Mouse (Mus musculus): Measurements from ENCODE around the gene Vav1.
"Not testable (repeated sequence)": the region's sequence is repeated elsewhere in the genome, so short reads cannot be mapped to it uniquely, and the experiment has no call there.

Vav1 gene

DNA sequence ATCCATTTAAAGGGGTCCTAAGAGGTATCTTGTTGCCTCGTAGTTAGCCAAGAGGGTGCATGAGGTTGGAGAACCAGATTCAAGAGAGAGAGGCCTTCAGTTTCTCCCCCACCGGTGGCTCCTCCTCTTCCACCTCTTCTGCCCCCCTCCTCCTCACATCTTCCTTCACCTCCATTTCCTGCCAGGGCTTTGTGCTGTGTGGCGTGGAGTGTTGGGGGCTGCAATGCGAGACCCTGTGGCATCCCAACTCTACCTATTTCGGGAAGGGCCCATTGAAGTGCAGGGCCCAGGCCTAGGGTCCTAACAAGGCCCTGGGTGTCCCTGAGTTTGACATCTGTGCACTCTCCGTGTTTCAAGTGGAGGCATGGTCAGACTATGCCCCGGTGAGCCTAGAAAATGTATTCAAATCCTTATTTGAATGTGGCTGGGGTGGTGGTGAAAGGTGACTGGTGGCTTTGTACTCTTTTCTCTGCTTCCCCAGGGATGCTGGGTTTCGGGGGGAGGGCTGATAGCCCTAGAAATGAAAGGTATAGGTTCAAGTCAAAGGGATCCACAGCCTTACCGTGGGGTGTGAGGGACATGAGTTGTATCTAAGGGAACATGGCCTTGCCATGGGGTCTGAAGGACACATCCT, 808 bp downstream of the Vav1 start:
- no peak for DNase-seq (ENCODE audit: low spot score in 2 of 2)

GRCm38 (mm10) chr17:57280411-57280810, 1.5 kb downstream of the Vav1 start:
- no peak for DNase-seq (ENCODE audit: low spot score in 2 of 2)

- no peak for DNase-seq (ENCODE audit: low spot score in 2 of 2)
Observed at GRCm38 (mm10) chr17:57283906-57284305, 5.0 kb downstream of the Vav1 start.

DNA sequence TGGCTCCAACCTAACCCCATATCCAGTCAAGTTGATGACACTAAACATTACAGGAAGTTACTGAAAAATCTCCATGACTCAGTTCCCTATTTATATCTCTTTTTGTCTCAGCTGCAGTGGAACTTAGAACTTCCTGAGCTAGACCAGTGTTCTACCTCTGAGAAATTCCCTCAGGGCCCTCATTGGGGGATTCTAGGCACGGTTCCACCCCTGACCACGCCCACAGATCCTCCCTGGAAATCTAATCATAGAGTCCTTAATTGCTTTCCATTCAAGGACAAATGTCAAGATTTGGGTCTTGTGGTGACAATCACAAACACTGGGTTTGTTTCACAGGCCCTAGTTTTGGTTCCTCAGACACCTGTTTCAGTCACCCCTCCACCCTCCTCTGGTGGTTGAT, 6.2 kb downstream of the Vav1 start:
- no peak for DNase-seq (ENCODE audit: low spot score in 2 of 2)

- DNase-seq (ENCODE audit: low spot score in 2 of 2), result no peak
Observed at GRCm38 (mm10) chr17:57286718-57287355, 7.9 kb downstream of the Vav1 start.

GRCm38 (mm10) chr17:57289252-57289651, 10.4 kb downstream of the Vav1 start:
- no peak for DNase-seq (ENCODE audit: low spot score in 2 of 2)

- DNase-seq (ENCODE audit: low spot score in 2 of 2), result no peak
Observed at GRCm38 (mm10) chr17:57290001-57290670, 11.2 kb downstream of the Vav1 start.

GRCm38 (mm10) chr17:57290671-57291055, 11.8 kb downstream of the Vav1 start:
- DNase-seq (ENCODE audit: low spot score in 2 of 2), result no peak

GRCm38 (mm10) chr17:57292302-57292701, 13.4 kb downstream of the Vav1 start:
- DNase-seq (ENCODE audit: low spot score in 2 of 2), result no peak

- no peak for DNase-seq (ENCODE audit: low spot score in 2 of 2)
Observed at GRCm38 (mm10) chr17:57292968-57293367, 14.1 kb downstream of the Vav1 start.

- DNase-seq (ENCODE audit: low spot score in 2 of 2), result no peak
Observed at GRCm38 (mm10) chr17:57295935-57296334, 17.0 kb downstream of the Vav1 start.

DNA sequence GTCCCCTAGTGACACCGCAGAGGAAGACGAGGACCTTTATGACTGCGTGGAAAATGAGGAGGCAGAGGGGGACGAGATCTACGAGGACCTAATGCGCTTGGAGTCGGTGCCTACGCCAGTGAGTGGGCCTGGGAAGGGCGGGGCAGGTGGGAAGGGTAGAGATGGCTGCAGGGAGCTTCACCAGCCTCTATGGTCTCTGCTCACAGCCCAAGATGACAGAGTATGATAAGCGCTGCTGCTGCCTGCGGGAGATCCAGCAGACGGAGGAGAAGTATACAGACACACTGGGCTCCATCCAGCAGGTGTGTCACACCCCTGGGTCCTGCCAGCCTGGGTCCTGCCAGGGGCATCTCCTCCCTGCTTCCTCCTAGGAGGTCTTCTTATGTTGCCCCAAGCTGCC, 18.1 kb downstream of the Vav1 start:
- DNase-seq (ENCODE audit: low spot score in 2 of 2), result no peak

GRCm38 (mm10) chr17:57305593-57305992, 26.7 kb downstream of the Vav1 start:
- no peak for DNase-seq (ENCODE audit: low spot score in 2 of 2)

DNA sequence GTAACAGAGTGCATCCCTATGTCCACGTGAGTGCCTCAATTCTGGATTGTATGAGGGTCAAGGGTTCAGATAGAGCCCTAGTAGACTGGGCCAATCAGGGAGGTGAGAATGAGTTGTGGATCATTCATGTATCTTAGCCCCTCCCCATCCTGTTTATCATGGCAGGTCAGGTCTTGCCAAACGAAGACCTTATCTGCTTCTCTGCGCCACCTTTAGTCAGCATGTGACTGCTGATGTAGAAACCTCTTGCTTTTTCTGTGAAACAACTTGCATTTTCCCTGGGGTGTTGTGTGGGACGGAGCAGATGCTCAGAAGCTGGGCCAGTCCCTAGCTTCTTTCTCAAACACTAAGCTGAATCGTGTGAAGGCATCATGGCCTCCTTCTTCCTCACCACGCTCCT, 28.2 kb downstream of the Vav1 start:
- DNase-seq (ENCODE audit: low spot score in 2 of 2), result peak in 1 of 2 experiments; percentile 3

DNA sequence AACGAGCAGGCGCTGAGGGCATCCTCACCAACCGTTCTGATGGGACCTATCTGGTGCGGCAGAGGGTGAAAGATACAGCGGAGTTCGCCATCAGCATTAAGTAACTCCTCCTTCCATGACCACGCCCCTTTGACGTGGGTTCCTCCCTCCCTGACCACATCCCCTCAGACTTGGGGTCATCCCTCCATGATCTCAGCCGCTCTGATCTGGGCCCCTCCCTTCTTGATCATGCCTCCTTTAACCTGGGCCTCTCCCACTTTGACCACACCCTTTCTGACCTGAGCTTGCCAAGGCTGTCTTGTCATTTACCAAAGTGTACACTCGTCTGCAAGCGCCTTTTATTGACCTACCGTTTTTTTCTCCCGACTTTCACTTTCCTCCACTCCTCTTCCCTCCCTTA, 32.9 kb downstream of the Vav1 start:
- no peak for DNase-seq (ENCODE audit: low spot score in 2 of 2)

- DNase-seq (ENCODE audit: low spot score in 2 of 2), result no peak
Observed at GRCm38 (mm10) chr17:57327615-57328014, 48.7 kb downstream of the Vav1 start.

DNA sequence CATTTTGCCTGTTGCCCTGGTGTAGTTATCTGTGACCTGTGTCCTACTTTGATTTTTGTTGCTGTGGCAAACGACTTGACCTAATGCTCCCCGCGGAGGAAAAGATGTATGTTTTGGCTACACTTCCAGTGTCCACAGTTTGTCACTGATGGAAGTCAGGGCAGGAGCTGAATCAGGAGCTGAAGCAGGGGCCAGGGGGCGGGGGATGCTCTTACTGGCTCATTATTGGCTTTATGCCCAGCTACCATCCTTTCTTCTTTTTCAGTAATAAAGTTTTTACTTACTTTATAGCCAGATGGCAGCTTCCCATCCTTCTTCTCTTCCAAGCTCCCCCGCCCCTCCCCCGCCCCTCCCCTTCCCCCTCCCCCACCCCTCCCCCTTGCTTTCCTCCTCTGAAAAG, 50.0 kb downstream of the Vav1 start:
- no peak for DNase-seq (ENCODE audit: low spot score in 2 of 2)

GRCm38 (mm10) chr17:57330993-57331392, 52.1 kb downstream of the Vav1 start:
- no peak for DNase-seq (ENCODE audit: low spot score in 2 of 2)

- no peak for DNase-seq (ENCODE audit: low spot score in 2 of 2)
Observed at GRCm38 (mm10) chr17:57332241-57332640, 53.3 kb downstream of the Vav1 start.

GRCm38 (mm10) chr17:57334001-57334760, 55.3 kb downstream of the Vav1 start:
- no peak for DNase-seq (ENCODE audit: low spot score in 2 of 2)

DNA sequence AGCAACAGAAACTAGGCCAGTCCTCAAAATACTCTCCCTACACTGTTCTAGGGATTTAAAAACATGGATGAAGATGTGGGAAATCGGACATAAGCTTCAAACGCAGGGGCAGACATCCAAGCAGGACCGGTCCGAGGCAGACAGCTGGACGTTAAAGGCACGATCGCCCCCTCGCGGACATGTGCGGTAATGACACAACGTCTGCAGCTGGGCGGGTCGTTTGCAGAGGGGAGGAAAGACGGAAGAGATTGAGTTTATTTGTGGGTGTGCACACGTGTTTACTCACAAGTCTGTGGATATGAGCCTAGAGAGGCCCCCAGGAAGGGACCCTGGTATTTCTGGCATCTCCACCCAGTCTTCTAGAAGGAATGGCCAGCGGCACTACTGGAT, 55.9 kb downstream of the Vav1 start:
- DNase-seq (ENCODE audit: low spot score in 2 of 2), result peak; percentile 84 to 88

DNA sequence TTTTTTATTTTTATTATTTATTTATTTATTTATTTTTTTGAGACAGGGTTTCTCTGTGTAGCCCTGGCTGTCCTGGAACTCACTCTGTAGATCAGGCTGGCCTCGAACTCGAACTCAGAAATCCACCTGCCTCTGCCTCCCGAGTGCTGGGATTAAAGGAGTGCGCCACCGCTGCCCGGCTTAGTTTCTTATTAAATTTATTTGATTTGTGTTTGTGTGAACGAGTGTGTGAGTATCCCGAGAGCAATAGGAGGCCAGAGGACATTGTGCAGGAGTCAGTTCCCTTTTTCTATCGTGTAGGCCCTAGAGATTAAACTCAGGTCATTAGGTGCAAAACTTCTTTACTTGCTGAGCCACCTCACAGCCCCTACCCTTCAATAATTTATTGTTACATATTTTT, 56.3 kb downstream of the Vav1 start:
- not testable (repeated sequence) for DNase-seq (ENCODE audit: low spot score in 2 of 2)

Measured in right cerebral cortex, adult 2 months (tissue).